10 mouse cellular contexts compared by ENCODE assay signal in genomic region chr4:136776471-136776892, GRCm38 (mm10). TPM values are rescaled to one million over a fixed set of nuclear protein-coding genes. Genes with fewer than 3 reads are reported as not detected.
A peak's percentile ranks its signal among the peaks of the same experiment; 100 is the strongest.
DNase-seq lines count a peak whose midpoint lies in the region; ATAC-seq lines count a peak whose summit lies in the region.
"Had no signal": no experiment of that assay in that cellular context is flagged by ENCODE, and none has a peak within 500 bp of the region (broad histone marks: within the 10 kb centered on the region; RNA-seq: fewer than 3 reads in every experiment).

No protein-coding gene starts in this region.

- peak; percentile 72 for DNase-seq in NIH3T3 (ENCODE audit: low read depth)
- peak; percentile 36 for DNase-seq in forebrain, embryonic 14.5 days (ENCODE audit: low spot score)
- DNase-seq in limb, embryonic 10.5 days (ENCODE audit: low spot score), result no peak
- no peak for DNase-seq in layer of hippocampus, adult 9-11 months
- DNase-seq in spleen, adult 12 weeks (ENCODE audit: low spot score), result no peak
- no peak for DNase-seq in spleen, postnatal 4 days (ENCODE audit: low spot score in 2 of 2)
- DNase-seq: cerebellum, postnatal 25 days; lung, postnatal 14 days had no signal

- WGBS in hindbrain, embryonic 13.5 days, result 5% methylated on average over 9 of the region's 9 CpGs
- WGBS in hindbrain, embryonic 16.5 days, result 16% methylated on average over 9 of the region's 9 CpGs
- 9% methylated on average over 9 of the region's 9 CpGs for WGBS in forebrain, embryonic 14.5 days
- 7% methylated on average over 9 of the region's 9 CpGs for WGBS in limb, embryonic 10.5 days

- no peak for ATAC-seq in hindbrain, embryonic 13.5 days (ENCODE audit: low FRiP score)
- ATAC-seq in hindbrain, embryonic 16.5 days, result no peak
- no peak for ATAC-seq in forebrain, embryonic 14.5 days

- peak overlapping the region; percentile 35; the same call in 1 of the 2 replicates for H3K9ac ChIP-seq in hindbrain, embryonic 13.5 days
- no peak overlapping the region for H3K9ac ChIP-seq in hindbrain, embryonic 16.5 days (ENCODE audit: low read depth, low read length)
- peak overlapping the region; percentile 35 for H3K9ac ChIP-seq in forebrain, embryonic 14.5 days (ENCODE audit: low read length)

- H3K36me3 ChIP-seq in hindbrain, embryonic 13.5 days, result peaks cover 2% of the 10 kb centered on the region; the same call in 1 of the 2 replicates
- no peaks in the 10 kb centered on the region for H3K36me3 ChIP-seq in hindbrain, embryonic 16.5 days (ENCODE audit: control insufficient read depth, insufficient read depth, low read length)
- H3K36me3 ChIP-seq in forebrain, embryonic 14.5 days (ENCODE audit: control insufficient read depth, insufficient read depth, low read length), result peaks cover under 1% of the 10 kb centered on the region
- H3K36me3 ChIP-seq in limb, embryonic 10.5 days, result peaks cover 13% of the 10 kb centered on the region

- no peak overlapping the region for H3K4me3 ChIP-seq in hindbrain, embryonic 13.5 days
- no peak overlapping the region for H3K4me3 ChIP-seq in hindbrain, embryonic 16.5 days (ENCODE audit: low read length)
- H3K4me3 ChIP-seq in forebrain, embryonic 14.5 days (ENCODE audit: low read depth, low read length), result no peak overlapping the region
- H3K4me3 ChIP-seq in limb, embryonic 10.5 days, result peak overlapping the region; percentile 13; the same call in 1 of the 2 replicates

- H3K4me1 ChIP-seq in hindbrain, embryonic 13.5 days (replicated peaks), result peaks cover 90% of the 10 kb centered on the region
- peaks cover 39% of the 10 kb centered on the region for H3K4me1 ChIP-seq in hindbrain, embryonic 16.5 days (ENCODE audit: control insufficient read depth, insufficient read depth, low read depth, low read length)
- H3K4me1 ChIP-seq in forebrain, embryonic 14.5 days (ENCODE audit: control insufficient read depth, insufficient read depth, low read length), result peaks cover 39% of the 10 kb centered on the region
- peaks cover 93% of the 10 kb centered on the region for H3K4me1 ChIP-seq in limb, embryonic 10.5 days

- H3K9me3 ChIP-seq in hindbrain, embryonic 13.5 days, result no peaks in the 10 kb centered on the region
- H3K9me3 ChIP-seq in hindbrain, embryonic 16.5 days (ENCODE audit: control insufficient read depth, low read length), result no peaks in the 10 kb centered on the region
- H3K9me3 ChIP-seq in forebrain, embryonic 14.5 days (replicated peaks; ENCODE audit: control insufficient read depth, low read length), result no peaks in the 10 kb centered on the region
- no peaks in the 10 kb centered on the region for H3K9me3 ChIP-seq in limb, embryonic 10.5 days (replicated peaks)

- no peak overlapping the region for H3K4me2 ChIP-seq in hindbrain, embryonic 13.5 days
- H3K4me2 ChIP-seq in hindbrain, embryonic 16.5 days (ENCODE audit: low read length), result no peak overlapping the region
- no peak overlapping the region for H3K4me2 ChIP-seq in forebrain, embryonic 14.5 days (ENCODE audit: low read length)

- H3K27ac ChIP-seq in hindbrain, embryonic 13.5 days, result no peak overlapping the region
- no peak overlapping the region for H3K27ac ChIP-seq in hindbrain, embryonic 16.5 days (ENCODE audit: low read depth, low read length)
- no peak overlapping the region; the same call in 1 of the 2 replicates for H3K27ac ChIP-seq in forebrain, embryonic 14.5 days (ENCODE audit: low read depth, low read length)
- H3K27ac ChIP-seq in limb, embryonic 10.5 days, result peak overlapping the region; percentile 37

- H3K27me3 ChIP-seq in hindbrain, embryonic 13.5 days, result no peaks in the 10 kb centered on the region
- no peaks in the 10 kb centered on the region for H3K27me3 ChIP-seq in hindbrain, embryonic 16.5 days (replicated peaks; ENCODE audit: control insufficient read depth, insufficient read depth, low read length)
- no peaks in the 10 kb centered on the region for H3K27me3 ChIP-seq in forebrain, embryonic 14.5 days (replicated peaks; ENCODE audit: control insufficient read depth, insufficient read depth, low read length)
- no peaks in the 10 kb centered on the region for H3K27me3 ChIP-seq in limb, embryonic 10.5 days (ENCODE audit: low read depth, poor library complexity, severe bottlenecking)

RNA-seq across cellular contexts. Expression of gene Ephb2, which starts 59.3 kb away (rescaled TPM):
- 14.9 and 16.5 TPM in 2 replicates for polyA plus RNA-seq in hindbrain, embryonic 13.5 days (2015; fragmentation: Nextera tagmentation; extraction: Ambion mirVana)
- 7.8 and 10.1 TPM in 2 replicates for polyA plus RNA-seq in hindbrain, embryonic 16.5 days (2015; fragmentation: Nextera tagmentation; extraction: Ambion mirVana)
- 9.3 and 9.6 TPM in 2 replicates for polyA plus RNA-seq in forebrain, embryonic 14.5 days (2014; fragmentation: Nextera tagmentation; extraction: Ambion mirVana)
- polyA plus RNA-seq in limb, embryonic 10.5 days (2016; fragmentation: Nextera tagmentation; extraction: Ambion mirVana), result 9.6 and 10.8 TPM in 2 replicates

Comparison
In these comparisons a context has a peak if more than half of its experiments do, and no peak if none do; other contexts are left out.
1. DNase-seq: peak in NIH3T3 (single experiment) and forebrain, embryonic 14.5 days (single experiment); none in limb, embryonic 10.5 days (single experiment), layer of hippocampus, adult 9-11 months (single experiment), spleen, adult 12 weeks (single experiment) and spleen, postnatal 4 days (0 of 2).